In genomic region chr4:141196981-141197685, GRCm38 (mm10) we compare ENCODE assay signal across 30 mouse cellular contexts. TPM values are rescaled to one million over a fixed set of nuclear protein-coding genes. Genes with fewer than 3 reads are reported as not detected.
A peak's percentile ranks its signal among the peaks of the same experiment; 100 is the strongest.
DNase-seq lines count a peak whose midpoint lies in the region; ATAC-seq lines count a peak whose summit lies in the region.
"Had no signal": no experiment of that assay in that cellular context is flagged by ENCODE, and none has a peak within 500 bp of the region (broad histone marks: within the 10 kb centered on the region; RNA-seq: fewer than 3 reads in every experiment).

No protein-coding gene starts in this region.

- DNase-seq in ES-CJ7 (ENCODE audit: low read depth, low spot score) (peak; percentile 38), R1 (ENCODE audit: low read depth, low spot score) (peak; percentile 55)
- DNase-seq in forebrain, embryonic 11.5 days (ENCODE audit: low spot score), result no peak
- DNase-seq in urinary bladder, postnatal 36 days (ENCODE audit: low spot score in 2 of 2), result no peak
- DNase-seq: adrenal gland, postnatal 14 days; cerebellum, adult 18-20 months; cerebellum, postnatal 14 days; gastrocnemius, postnatal 14 days; heart, adult 11 months; heart, postnatal 4 days; kidney, adult 9 months; kidney, postnatal 10 days; layer of hippocampus, postnatal 36 days; lung, embryonic 14.5 days; lung, postnatal 36 days; midbrain, embryonic 14.5 days; right cerebral cortex, postnatal 25 days; spleen, adult 18-20 months had no signal

- H3K36me3 ChIP-seq in intestine, embryonic 16.5 days (ENCODE audit: control insufficient read depth, insufficient read depth, low read length), result peaks cover 25% of the 10 kb centered on the region
- peaks cover 57% of the 10 kb centered on the region for H3K36me3 ChIP-seq in stomach, embryonic 15.5 days
- peaks cover 55% of the 10 kb centered on the region for H3K36me3 ChIP-seq in forebrain, embryonic 15.5 days
- H3K36me3 ChIP-seq in forebrain, embryonic 11.5 days (ENCODE audit: control insufficient read depth, insufficient read depth, low read length), result peaks cover 12% of the 10 kb centered on the region

- WGBS in intestine, embryonic 16.5 days, result 83% methylated on average over 13 of the region's 13 CpGs
- 94% methylated on average over 13 of the region's 13 CpGs for WGBS in stomach, embryonic 15.5 days
- WGBS in forebrain, embryonic 15.5 days, result 94% methylated on average over 13 of the region's 13 CpGs
- 94% methylated on average over 13 of the region's 13 CpGs for WGBS in forebrain, embryonic 11.5 days

- peak overlapping the region; percentile 38 for H3K27ac ChIP-seq in intestine, embryonic 16.5 days (ENCODE audit: low read length)
- H3K27ac ChIP-seq in stomach, embryonic 15.5 days, result 0 out of 2 replicates have a peak overlapping the region, but pooled peaks have one; percentile 11
- no peak overlapping the region for H3K27ac ChIP-seq in forebrain, embryonic 15.5 days (replicated peaks)
- H3K27ac ChIP-seq in forebrain, embryonic 11.5 days (ENCODE audit: low read depth, low read length), result no peak overlapping the region
- H3K27ac ChIP-seq: forebrain, embryonic 13.5 days; heart, embryonic 10.5 days; hindbrain, embryonic 13.5 days; limb, embryonic 10.5 days; limb, embryonic 15.5 days; liver, embryonic 15.5 days; neural tube, embryonic 15.5 days had no signal

- H3K4me3 ChIP-seq in intestine, embryonic 16.5 days (ENCODE audit: low read length), result no peak overlapping the region
- no peak overlapping the region for H3K4me3 ChIP-seq in stomach, embryonic 15.5 days (replicated peaks)
- no peak overlapping the region for H3K4me3 ChIP-seq in forebrain, embryonic 15.5 days
- no peak overlapping the region for H3K4me3 ChIP-seq in forebrain, embryonic 11.5 days (ENCODE audit: low read depth, low read length)
- H3K4me3 ChIP-seq: forebrain, embryonic 13.5 days; heart, embryonic 10.5 days; hindbrain, embryonic 13.5 days; limb, embryonic 10.5 days; limb, embryonic 15.5 days; liver, embryonic 15.5 days; megakaryocyte, embryonic 14.5 days; neural tube, embryonic 15.5 days had no signal

- no peak overlapping the region for H3K9ac ChIP-seq in intestine, embryonic 16.5 days (ENCODE audit: low read depth, low read length)
- H3K9ac ChIP-seq in stomach, embryonic 15.5 days, result no peak overlapping the region
- H3K9ac ChIP-seq in forebrain, embryonic 15.5 days (replicated peaks), result no peak overlapping the region
- H3K9ac ChIP-seq in forebrain, embryonic 11.5 days (ENCODE audit: low read length), result no peak overlapping the region
- H3K9ac ChIP-seq: forebrain, embryonic 13.5 days; hindbrain, embryonic 13.5 days; limb, embryonic 15.5 days; liver, embryonic 15.5 days; lung, embryonic 14.5 days; neural tube, embryonic 15.5 days had no signal

- H3K4me2 ChIP-seq in intestine, embryonic 16.5 days (ENCODE audit: low read depth, low read length), result no peak overlapping the region
- no peak overlapping the region for H3K4me2 ChIP-seq in stomach, embryonic 15.5 days
- no peak overlapping the region for H3K4me2 ChIP-seq in forebrain, embryonic 15.5 days (replicated peaks)
- no peak overlapping the region for H3K4me2 ChIP-seq in forebrain, embryonic 11.5 days (ENCODE audit: low read depth, low read length, severe bottlenecking)
- H3K4me2 ChIP-seq: forebrain, embryonic 13.5 days; hindbrain, embryonic 13.5 days; limb, embryonic 15.5 days; liver, embryonic 15.5 days; lung, embryonic 14.5 days; neural tube, embryonic 15.5 days had no signal

- H3K9me3 ChIP-seq in intestine, embryonic 16.5 days (ENCODE audit: control insufficient read depth, low read length), result no peaks in the 10 kb centered on the region
- H3K9me3 ChIP-seq in stomach, embryonic 15.5 days, result no peaks in the 10 kb centered on the region
- no peaks in the 10 kb centered on the region for H3K9me3 ChIP-seq in forebrain, embryonic 15.5 days
- no peaks in the 10 kb centered on the region for H3K9me3 ChIP-seq in forebrain, embryonic 11.5 days (ENCODE audit: control insufficient read depth, low read length)
- H3K9me3 ChIP-seq: forebrain, embryonic 13.5 days; heart, embryonic 10.5 days; hindbrain, embryonic 13.5 days; limb, embryonic 10.5 days; limb, embryonic 15.5 days; liver, embryonic 15.5 days; megakaryocyte, embryonic 14.5 days; neural tube, embryonic 15.5 days had no signal

- H3K27me3 ChIP-seq in intestine, embryonic 16.5 days (replicated peaks; ENCODE audit: control insufficient read depth, insufficient read depth, low read length), result no peaks in the 10 kb centered on the region
- H3K27me3 ChIP-seq in stomach, embryonic 15.5 days (replicated peaks), result no peaks in the 10 kb centered on the region
- H3K27me3 ChIP-seq in forebrain, embryonic 15.5 days, result no peaks in the 10 kb centered on the region
- H3K27me3 ChIP-seq in forebrain, embryonic 11.5 days (ENCODE audit: control insufficient read depth, insufficient read depth, low read length), result no peaks in the 10 kb centered on the region
- H3K27me3 ChIP-seq: forebrain, embryonic 13.5 days; hindbrain, embryonic 13.5 days; limb, embryonic 15.5 days; liver, embryonic 15.5 days; megakaryocyte, embryonic 14.5 days; neural tube, embryonic 15.5 days had no signal

- 0 out of 2 replicates have a peak, but pooled peaks cover 2% of the 10 kb centered on the region for H3K4me1 ChIP-seq in intestine, embryonic 16.5 days (ENCODE audit: control insufficient read depth, insufficient read depth, low read length)
- H3K4me1 ChIP-seq in stomach, embryonic 15.5 days, result no peaks in the 10 kb centered on the region
- H3K4me1 ChIP-seq in forebrain, embryonic 15.5 days, result no peaks in the 10 kb centered on the region
- H3K4me1 ChIP-seq in forebrain, embryonic 11.5 days (replicated peaks; ENCODE audit: control insufficient read depth, insufficient read depth, low read length), result no peaks in the 10 kb centered on the region
- H3K4me1 ChIP-seq: forebrain, embryonic 13.5 days; hindbrain, embryonic 13.5 days; limb, embryonic 10.5 days; limb, embryonic 15.5 days; neural tube, embryonic 15.5 days had no signal

- peak; percentile 97 for ATAC-seq in intestine, embryonic 16.5 days
- ATAC-seq in stomach, embryonic 15.5 days (ENCODE audit: insufficient read depth, low FRiP score, low read depth), result peak; percentile 53; the same call in 1 of the 2 replicates
- no peak for ATAC-seq in forebrain, embryonic 15.5 days (replicated peaks)
- ATAC-seq in forebrain, embryonic 11.5 days (replicated peaks; ENCODE audit: low FRiP score), result no peak
- ATAC-seq: CD4-positive, CD25-positive, alpha-beta regulatory T cell, adult 4 months; forebrain, embryonic 13.5 days had no signal

RNA-seq across cellular contexts. Expression of gene Rsg1, which starts 16.6 kb away (rescaled TPM):
- polyA plus RNA-seq in intestine, embryonic 16.5 days (2015; fragmentation: Nextera tagmentation; extraction: Ambion mirVana), result 4.2 and 5.1 TPM in 2 replicates
- 5.8 TPM in 2 replicates for polyA plus RNA-seq in stomach, embryonic 15.5 days (2015; fragmentation: Nextera tagmentation; extraction: Ambion mirVana)
- 8.4 and 10.9 TPM in 2 replicates for polyA plus RNA-seq in forebrain, embryonic 15.5 days (2015; fragmentation: Nextera tagmentation; extraction: Ambion mirVana)
- 5.8 and 7.8 TPM in 2 replicates for polyA plus RNA-seq in forebrain, embryonic 11.5 days (2014; fragmentation: Nextera tagmentation; extraction: Ambion mirVana)

RNA-seq across cellular contexts. Expression of gene Arhgef19, which starts 42.2 kb away (rescaled TPM):
- polyA plus RNA-seq in intestine, embryonic 16.5 days (2015; fragmentation: Nextera tagmentation; extraction: Ambion mirVana), result 15.0 and 15.1 TPM in 2 replicates
- 20.9 and 24.3 TPM in 2 replicates for polyA plus RNA-seq in stomach, embryonic 15.5 days (2015; fragmentation: Nextera tagmentation; extraction: Ambion mirVana)
- 1.3 TPM in 2 replicates for polyA plus RNA-seq in forebrain, embryonic 15.5 days (2015; fragmentation: Nextera tagmentation; extraction: Ambion mirVana)
- polyA plus RNA-seq in forebrain, embryonic 11.5 days (2014; fragmentation: Nextera tagmentation; extraction: Ambion mirVana), result 1.5 and 1.6 TPM in 2 replicates
- polyA plus RNA-seq: CD4-positive, CD25-positive, alpha-beta regulatory T cell, adult 4 months had no signal

RNA-seq across cellular contexts. Expression of gene Fbxo42, which starts 49.4 kb away (rescaled TPM):
- polyA plus RNA-seq in intestine, embryonic 16.5 days (2015; fragmentation: Nextera tagmentation; extraction: Ambion mirVana), result 17.9 and 18.5 TPM in 2 replicates
- 21.3 and 21.4 TPM in 2 replicates for polyA plus RNA-seq in stomach, embryonic 15.5 days (2015; fragmentation: Nextera tagmentation; extraction: Ambion mirVana)
- polyA plus RNA-seq in forebrain, embryonic 15.5 days (2015; fragmentation: Nextera tagmentation; extraction: Ambion mirVana), result 25.0 and 26.5 TPM in 2 replicates
- polyA plus RNA-seq in forebrain, embryonic 11.5 days (2014; fragmentation: Nextera tagmentation; extraction: Ambion mirVana), result 30.8 and 31.6 TPM in 2 replicates

RNA-seq across cellular contexts. Expression of gene Szrd1, which starts 57.6 kb away (rescaled TPM):
- polyA plus RNA-seq in intestine, embryonic 16.5 days (2015; fragmentation: Nextera tagmentation; extraction: Ambion mirVana), result 44.4 and 46.4 TPM in 2 replicates
- 34.5 and 44.3 TPM in 2 replicates for polyA plus RNA-seq in stomach, embryonic 15.5 days (2015; fragmentation: Nextera tagmentation; extraction: Ambion mirVana)
- polyA plus RNA-seq in forebrain, embryonic 15.5 days (2015; fragmentation: Nextera tagmentation; extraction: Ambion mirVana), result 26.3 and 30.9 TPM in 2 replicates
- polyA plus RNA-seq in forebrain, embryonic 11.5 days (2014; fragmentation: Nextera tagmentation; extraction: Ambion mirVana), result 22.9 and 26.1 TPM in 2 replicates

Comparison
In these comparisons a context has a peak if more than half of its experiments do, and no peak if none do; other contexts are left out.
1. DNase-seq: peak in ES-CJ7 (single experiment) and R1 (single experiment); none in forebrain, embryonic 11.5 days (single experiment) and urinary bladder, postnatal 36 days (0 of 2).
2. ATAC-seq: peak in intestine, embryonic 16.5 days (single experiment) and stomach, embryonic 15.5 days (single experiment); none in forebrain, embryonic 15.5 days (single experiment) and forebrain, embryonic 11.5 days (single experiment).
3. H3K27ac ChIP-seq: peak in intestine, embryonic 16.5 days (single experiment) and stomach, embryonic 15.5 days (single experiment); none in forebrain, embryonic 15.5 days (single experiment) and forebrain, embryonic 11.5 days (single experiment).